Mouse (Mus musculus) monocyte, adult 2 months (primary cell): Measurements from ENCODE around the gene Cabp2.
A peak's percentile ranks its signal among the peaks of the same experiment; 100 is the strongest.
"Not testable (repeated sequence)": the region's sequence is repeated elsewhere in the genome, so short reads cannot be mapped to it uniquely, and the experiment has no call there.

Source experiments
- DNase-seq, 2 experiments: peaks; one replicate each; pipeline ENCODE4 v3.0.0; 2022; ENCODE audit warnings: low spot score in 2 of 2, low read depth in 1 of 2

Gene Cabp2

DNA sequence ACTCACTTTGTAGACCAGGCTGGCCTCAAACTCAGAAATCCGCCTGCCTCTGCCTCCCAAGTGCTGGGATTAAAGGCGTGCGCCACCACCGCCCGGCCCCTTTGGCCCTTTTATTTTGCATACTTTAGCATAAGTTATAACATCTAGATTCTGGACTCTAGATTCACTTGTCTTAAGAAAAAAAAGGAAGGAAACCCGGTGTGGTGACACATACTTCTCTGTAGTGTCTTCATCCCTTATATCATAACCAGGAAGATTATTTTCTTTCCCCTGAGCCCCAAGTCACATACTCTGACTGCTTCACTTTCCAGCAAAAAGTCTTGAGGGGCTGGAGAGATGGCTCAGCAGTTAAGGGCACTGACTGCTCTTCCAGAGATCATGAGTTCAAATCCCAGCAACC lies 40.5 kb downstream of the Cabp2 start:
- not testable (repeated sequence) for DNase-seq

DNA sequence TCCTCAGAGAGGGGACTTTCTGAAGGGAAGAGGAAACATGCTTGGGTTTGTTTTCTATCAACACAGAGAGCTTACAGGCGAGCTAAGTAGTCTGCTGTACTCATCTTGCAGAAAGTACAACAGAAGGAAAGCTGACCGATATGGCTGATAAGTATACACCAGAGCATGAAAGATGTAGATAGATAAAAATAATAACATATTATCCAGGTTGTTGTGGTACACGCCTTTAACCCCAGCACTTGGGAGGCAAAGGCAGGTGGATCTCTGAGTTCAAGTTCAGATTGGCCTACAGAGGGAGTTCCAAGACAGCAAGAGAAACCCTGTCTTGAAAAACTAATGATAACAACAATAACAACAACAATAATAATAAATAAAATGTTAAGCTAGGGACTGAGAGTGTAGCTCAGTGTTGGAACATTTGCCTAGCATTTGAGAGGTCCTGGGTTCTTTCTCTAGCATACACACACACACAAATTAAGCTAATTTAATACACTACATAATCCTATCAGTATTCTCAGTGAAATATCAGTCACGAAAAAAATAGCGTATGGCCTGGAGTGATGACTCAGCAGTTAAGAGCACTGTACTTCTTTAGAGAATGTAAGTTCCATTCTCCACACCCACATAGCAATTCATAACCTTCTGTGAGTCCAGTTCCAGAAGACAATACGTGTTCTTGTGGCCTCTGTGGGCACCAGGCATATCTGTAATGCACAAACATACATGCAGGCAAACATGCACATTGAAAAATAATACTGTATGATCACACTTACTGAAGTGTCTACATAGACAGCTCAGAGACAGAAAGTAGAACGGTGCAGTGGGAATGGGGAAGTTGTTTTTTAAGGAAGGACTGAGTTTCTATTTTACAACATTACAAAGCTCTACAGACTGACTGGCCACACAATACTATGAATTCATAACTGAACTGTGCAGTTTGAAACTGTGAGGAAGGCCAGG lies 41.3 kb downstream of the Cabp2 start:
- no peak for DNase-seq

DNA sequence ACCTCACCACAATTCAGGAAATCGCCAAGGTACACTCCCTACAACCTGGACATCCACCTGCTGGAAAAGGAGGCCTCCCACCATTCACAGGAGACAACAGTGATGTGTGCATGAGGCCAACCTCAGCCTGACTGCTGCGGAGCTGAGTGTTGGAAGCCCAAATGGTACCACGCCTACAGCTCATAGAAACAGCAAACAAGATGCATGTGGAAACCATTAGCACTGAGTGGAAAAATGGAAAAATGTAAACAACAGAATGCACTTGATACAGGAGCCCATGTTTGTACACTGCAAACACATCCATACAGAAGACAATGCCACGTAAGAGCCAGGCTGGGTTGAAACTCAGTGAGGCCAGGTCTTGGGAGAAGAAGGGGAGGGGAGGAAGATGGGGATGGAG lies 43.1 kb downstream of the Cabp2 start:
- DNase-seq: no peak

DNA sequence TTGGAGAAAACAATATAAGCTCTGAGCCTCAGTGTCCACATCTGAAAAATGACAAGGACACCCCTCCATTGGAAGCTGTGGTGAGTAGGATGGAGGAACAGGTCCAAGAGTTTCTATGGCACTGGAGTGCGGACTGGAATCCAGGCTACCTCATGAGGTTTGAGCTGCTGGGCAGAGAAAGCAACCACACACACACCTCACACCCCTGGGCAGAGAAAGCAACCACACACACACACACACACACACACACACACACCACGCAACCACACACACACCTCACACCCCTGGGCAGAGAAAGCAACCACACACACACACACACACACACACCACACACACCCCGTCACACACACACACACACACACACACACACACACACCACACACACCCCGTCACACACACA lies 43.9 kb downstream of the Cabp2 start:
- DNase-seq: not testable (repeated sequence)

DNA sequence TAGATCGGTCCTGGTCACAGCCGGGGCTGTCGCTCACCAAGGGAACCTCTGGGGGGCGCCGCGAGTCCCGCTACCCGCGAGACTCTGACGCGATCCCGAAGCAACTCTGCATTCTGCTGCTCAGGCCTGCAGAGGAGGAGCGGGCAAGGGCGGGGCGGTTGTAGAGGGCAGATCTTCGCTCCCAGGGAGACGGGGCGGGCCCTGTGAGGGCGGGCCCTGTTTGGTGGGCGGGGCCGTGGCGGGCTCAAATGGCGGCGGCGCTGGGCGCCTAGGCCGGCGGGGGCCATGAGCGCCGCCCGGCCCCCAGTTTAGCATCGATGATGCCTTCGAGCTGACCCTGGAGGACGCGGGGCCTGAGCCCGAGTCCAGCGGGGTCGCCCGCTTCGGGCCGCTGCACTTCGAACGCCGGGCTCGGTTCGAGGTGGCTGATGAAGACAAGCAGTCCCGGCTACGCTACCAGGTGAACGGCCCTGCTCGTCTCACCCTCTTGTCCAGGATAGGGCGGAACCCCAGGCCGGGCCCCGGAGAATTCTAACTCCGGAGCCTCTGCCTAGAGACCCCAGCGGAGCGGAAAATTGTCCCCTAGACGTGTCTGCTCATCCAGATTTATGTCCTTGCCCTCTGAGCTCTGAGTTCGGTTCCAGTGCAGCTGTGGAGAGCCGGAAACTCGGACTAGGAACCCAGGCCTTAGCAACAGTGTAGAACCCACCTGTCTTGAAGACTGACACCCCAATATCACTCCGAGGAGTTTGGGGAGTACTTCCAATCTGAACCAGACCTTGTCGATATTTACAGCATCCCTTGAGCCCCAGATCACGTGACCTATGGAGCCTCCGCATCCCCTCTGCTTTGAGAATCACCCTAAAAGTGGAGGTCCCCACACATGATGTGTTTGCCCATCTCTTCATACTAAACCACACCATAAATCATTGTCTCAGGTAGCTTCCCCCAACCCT lies 44.6 kb downstream of the Cabp2 start, which contains the start of gene Aip:
Gene Aip, minus strand, starts transcription at position 118 of the 956 bp plus-strand sequence.
- peak; percentile 96 to 97 for DNase-seq

DNA sequence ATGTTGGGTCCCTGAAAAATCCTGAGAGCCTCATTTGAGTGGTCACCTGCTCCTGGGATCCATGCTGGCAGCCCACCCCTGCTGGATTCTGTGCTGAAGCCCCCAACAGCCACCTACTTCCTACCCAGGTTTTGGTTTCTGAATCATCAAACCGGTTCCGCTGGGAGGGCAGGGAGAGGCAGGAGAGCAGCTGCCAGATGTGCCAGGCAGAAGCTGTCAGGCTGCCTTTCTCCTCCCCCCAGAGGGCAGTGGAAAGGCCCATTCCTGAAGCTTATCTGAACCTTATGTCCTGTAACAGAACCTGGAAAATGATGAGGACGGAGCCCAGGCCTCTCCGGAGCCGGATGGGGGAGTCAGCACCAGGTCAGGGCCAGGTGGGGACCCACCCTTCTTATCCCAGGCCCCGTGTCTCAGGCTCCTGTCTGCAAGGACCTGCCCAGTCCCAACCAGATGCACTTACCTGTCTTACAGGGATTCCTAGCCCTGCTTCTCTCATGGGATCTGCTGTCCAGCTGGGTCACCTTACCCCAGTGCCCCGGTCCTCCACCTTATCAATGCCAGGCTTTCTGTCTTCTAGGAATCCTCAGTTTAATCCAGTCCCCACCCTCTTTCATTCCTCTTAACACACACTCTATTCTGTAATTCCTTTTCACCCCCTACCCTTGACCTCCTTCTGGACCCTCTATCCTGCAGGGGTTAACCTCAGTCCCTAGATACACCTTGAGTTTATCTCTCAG lies 45.5 kb downstream of the Cabp2 start:
- no peak for DNase-seq

DNA sequence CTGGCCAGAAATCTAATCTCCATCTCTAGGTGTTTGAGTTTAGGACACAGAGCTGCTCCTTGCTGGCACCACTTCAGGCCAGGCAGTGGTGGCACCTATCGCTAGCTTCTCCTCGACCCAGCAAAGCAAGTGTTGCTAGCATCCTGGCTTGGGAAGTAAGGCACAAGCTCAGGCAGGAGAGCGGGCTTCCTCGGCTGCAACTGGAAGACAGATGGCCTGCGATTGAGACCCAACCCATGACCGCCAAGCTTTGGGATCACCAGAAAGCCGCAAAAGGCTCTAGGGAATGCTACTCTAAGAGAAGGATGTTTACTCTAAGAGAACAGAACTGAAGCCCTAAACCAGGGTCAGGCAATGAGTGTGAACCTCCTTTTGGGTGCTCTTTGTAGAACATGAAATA lies 48.1 kb downstream of the Cabp2 start:
- DNase-seq: no peak

DNA sequence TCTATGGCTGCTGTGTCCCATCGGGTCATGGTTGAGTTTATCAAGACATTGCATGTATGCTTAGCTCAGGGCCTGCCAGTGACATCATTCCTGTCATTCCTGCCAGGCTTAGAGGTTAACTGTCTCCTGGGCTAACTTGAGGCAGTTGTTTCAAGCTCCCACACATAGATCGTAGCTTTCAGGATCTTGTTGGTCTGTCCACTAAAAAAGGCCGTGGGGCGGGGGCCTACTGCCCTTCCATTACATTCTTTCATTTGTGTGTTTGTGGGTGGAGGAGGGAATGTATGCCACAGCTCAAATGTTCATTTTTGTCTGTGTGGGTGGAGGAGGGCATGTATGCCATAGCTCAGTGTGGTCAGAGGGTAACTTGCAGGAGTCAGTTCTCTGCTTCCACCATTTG lies 48.7 kb downstream of the Cabp2 start:
- DNase-seq: no peak

DNA sequence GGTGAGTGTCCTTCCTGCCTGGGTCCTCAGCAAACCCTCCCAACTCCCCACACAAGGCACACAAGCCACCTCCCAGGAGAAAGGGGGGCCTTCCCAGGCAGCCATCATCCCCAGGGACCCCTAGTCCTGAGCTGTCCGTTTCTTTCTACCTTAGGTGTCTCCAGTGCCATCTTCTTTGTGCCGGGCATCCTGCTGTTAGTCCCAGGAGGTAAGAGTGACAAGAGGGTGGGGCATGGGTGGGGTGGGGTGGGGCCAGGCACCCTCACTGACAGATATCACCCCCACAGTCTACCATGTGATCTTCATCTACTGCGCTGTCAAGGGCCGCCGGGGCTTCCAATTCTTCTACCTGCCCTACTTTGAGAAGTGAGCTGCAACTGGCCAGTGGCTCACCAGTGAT lies 49.7 kb downstream of the Cabp2 start:
- DNase-seq: no peak

DNA sequence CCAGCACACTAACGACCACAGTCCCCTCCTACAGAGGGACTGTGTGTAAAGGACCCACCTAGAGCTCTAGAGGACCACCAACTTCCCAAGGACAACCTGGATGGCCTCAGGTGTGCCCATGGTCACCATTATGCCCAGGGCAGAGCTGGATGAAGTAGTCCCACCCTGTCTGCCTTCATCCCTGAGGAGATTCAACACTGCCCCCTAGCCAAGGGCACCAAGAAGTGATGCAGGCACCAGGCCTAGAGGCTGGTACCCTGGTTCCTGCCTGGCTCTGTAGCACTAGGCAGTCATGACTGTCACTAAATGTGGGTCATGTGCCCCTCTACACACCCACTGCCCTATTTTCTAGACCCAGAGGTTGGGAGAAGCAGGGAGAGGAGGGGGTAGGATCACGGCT lies 50.4 kb downstream of the Cabp2 start:
- DNase-seq: no peak

DNA sequence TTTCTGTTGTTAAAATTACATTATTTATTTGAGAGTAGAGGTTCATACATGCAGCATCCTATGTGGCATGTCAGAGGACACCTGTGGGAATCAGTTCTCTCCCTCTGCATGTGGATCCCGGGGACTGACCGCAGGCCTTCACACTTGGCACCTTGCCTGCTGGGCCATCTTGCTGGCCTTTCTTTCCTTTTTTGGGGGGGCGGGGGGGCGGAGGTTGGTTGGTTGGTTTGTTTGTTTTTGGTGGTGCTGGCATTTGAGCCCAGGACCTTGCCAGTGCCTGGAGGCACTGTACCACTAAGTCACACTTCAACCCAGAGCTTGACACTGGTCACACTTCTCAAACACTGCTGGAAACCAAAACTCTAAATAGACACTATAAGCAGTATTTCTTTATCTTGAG lies 53.0 kb downstream of the Cabp2 start:
- no peak for DNase-seq

DNA sequence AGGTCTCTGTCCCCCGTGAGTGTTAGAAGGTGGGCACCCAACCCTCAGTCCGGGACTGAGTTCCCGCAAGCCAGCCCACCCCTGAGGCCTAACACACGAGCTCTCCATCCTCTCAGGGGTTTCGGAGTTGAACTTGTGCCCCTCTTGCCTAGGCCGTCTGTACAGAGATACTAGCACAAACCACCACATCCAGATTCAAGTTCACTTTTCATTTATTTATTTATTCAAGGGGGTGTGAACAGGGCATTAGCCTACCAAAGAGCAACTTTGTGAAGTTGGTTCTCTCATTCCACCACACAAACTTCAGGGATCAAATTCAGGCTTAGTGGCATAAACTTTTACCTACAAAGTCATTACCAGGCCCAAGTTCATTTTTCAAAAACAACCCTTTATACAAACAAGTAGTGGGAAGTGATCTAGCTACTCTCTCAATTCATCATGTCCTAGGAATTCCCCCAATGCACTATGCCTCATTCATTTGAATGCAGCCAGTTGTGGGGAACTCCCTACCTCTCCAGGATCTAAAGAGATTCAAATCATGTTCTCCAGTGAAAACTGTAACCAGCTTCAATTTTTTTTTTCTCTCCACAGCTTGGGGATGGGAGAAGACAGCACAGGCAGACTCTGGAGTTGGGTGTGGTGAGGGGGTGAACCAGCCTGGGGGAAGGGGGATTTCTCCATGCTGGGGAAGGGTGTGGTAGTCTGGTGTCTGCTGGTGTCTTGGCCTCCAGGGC lies 54.0 kb downstream of the Cabp2 start:
- DNase-seq: not testable (repeated sequence)

DNA sequence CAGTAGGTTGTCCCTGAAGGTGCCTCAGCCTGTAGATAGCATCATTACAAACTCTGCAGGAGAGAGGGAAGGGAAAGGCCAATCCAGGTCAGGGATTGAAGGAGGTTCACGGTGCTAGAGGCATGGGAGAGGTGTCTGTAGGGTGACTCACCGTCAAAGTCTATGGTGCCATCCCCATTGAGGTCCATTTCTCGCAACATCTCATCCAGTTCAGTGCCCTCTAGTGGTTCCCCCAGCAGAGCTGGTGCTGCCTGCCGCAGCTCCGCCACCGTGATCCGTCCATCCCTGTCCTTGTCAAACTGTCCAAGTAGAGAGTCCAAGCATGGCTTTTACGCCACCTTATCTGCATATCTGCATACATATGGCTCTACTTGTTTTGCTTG lies 54.6 kb downstream of the Cabp2 start:
- not testable (repeated sequence) for DNase-seq

DNA sequence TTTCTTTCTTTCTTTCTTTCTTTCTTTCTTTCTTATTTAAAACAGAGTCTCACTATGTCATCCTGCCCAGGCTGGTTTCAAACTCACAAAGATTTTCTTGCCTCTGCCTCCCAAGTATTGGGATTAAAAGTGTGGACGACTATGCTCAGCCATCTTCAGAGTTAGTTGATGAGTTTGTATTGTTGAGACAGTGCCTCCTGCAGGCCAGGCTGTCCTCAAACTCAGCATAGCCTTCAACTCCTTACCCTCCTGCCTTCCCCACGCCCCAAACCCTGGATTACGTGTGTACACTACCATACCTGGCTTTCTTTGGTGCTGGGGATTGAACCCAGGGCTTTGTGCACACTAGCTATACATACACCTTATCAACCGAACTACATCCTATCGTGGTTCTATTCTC lies 55.1 kb downstream of the Cabp2 start:
- DNase-seq: no peak
